Mouse (Mus musculus): ENCODE results near the gene 4930518I15Rik. TPM values are rescaled to one million over a fixed set of nuclear protein-coding genes. Genes with fewer than 3 reads are reported as not detected.

4930518I15Rik gene
- total and polyA plus RNA-seq, 3 experiments: 0.23 to 0.60 TPM; not detected in 1

DNA sequence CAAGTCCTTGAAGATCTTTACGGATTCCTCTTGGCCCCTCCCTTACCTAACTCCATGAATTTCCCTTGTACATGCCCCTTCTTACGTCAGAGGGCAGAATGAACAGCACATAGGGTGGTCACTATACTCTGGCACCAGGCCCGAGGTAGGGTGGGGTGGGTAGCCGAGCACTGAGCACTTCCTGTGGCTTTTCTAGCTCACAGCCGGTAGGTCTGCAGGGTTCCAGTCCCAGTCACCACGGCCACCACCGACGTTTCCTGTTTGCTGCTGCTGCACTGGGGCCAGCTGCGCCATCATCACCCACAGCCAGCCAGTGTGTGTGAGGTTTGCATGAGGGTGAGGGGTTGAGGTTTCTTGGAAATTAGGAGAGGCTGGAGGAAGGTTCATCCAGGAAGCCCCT is 20.0 kb upstream of the 4930518I15Rik start:
- no peak for DNase-seq (ENCODE audit: low read depth, low spot score)
- peaks cover under 1 to 7% of the 10 kb centered on the region in 2 experiments; a peak in 3 of 4 replicates for H3K4me1 ChIP-seq (ENCODE audit: control insufficient read depth in 1 of 2, insufficient read depth in 2 of 2, low read length in 2 of 2)
- H3K27me3 ChIP-seq (ENCODE audit: control insufficient read depth in 1 of 2, insufficient read depth in 2 of 2, low read length in 2 of 2): no peaks in the 10 kb centered on the region
- H3K9ac ChIP-seq (ENCODE audit: control insufficient read depth, low read depth, low read length, poor library complexity, severe bottlenecking): no peak overlapping the region
- no peak overlapping the region for H3K27ac ChIP-seq (ENCODE audit: control insufficient read depth, low read depth, low read length)
- 0 out of 4 replicates have a peak, but pooled peaks cover 0 to 2% of the 10 kb centered on the region in 2 experiments for H3K36me3 ChIP-seq (ENCODE audit: control insufficient read depth in 1 of 2, insufficient read depth in 2 of 2, low read length in 2 of 2)
- H3K79me2 ChIP-seq (ENCODE audit: control insufficient read depth, insufficient read depth, low read length, poor library complexity): no peaks in the 10 kb centered on the region
- H3K9me3 ChIP-seq (replicated peaks; ENCODE audit: insufficient read depth, low read length): no peaks in the 10 kb centered on the region
- H3K4me3 ChIP-seq (ENCODE audit: control insufficient read depth in 1 of 2, insufficient read depth in 1 of 2, low read depth in 2 of 2, low read length in 2 of 2): no peak overlapping the region
- TF ChIP-seq POLR2AphosphoS2 (IDR thresholded peaks at IDR 0.05; ENCODE audit: low read length) (no peak), BHLHE40 (IDR thresholded peaks at IDR 0.05; ENCODE audit: borderline replicate concordance, low read depth, low read length) (no peak), ZKSCAN1 (IDR thresholded peaks at IDR 0.05; ENCODE audit: low read depth, low read length) (no peak), ZC3H11A (IDR thresholded peaks at IDR 0.05; ENCODE audit: low read depth, low read length) (no peak), CHD1 (IDR thresholded peaks at IDR 0.05; ENCODE audit: low read depth, low read length) (no peak), MYC (IDR thresholded peaks at IDR 0.05; ENCODE audit: low read depth, low read length) (no peak), UBTF (IDR thresholded peaks at IDR 0.05; ENCODE audit: borderline replicate concordance, insufficient read depth, low read depth, low read length) (no peak), POLR2AphosphoS5 (IDR thresholded peaks at IDR 0.05; ENCODE audit: borderline replicate concordance, low read depth, low read length) (no peak), RCOR1 (IDR thresholded peaks at IDR 0.05; ENCODE audit: low read depth, low read length) (no peak), NELFE (IDR thresholded peaks at IDR 0.05; ENCODE audit: low read depth, low read length) (no peak), USF2 (IDR thresholded peaks at IDR 0.05; ENCODE audit: borderline replicate concordance in 1 of 2, insufficient read depth in 1 of 2, low read depth in 1 of 2, low read length in 2 of 2) (no peak), MAFK (IDR thresholded peaks at IDR 0.05; ENCODE audit: borderline replicate concordance, low read depth, low read length) (no peak)

DNA sequence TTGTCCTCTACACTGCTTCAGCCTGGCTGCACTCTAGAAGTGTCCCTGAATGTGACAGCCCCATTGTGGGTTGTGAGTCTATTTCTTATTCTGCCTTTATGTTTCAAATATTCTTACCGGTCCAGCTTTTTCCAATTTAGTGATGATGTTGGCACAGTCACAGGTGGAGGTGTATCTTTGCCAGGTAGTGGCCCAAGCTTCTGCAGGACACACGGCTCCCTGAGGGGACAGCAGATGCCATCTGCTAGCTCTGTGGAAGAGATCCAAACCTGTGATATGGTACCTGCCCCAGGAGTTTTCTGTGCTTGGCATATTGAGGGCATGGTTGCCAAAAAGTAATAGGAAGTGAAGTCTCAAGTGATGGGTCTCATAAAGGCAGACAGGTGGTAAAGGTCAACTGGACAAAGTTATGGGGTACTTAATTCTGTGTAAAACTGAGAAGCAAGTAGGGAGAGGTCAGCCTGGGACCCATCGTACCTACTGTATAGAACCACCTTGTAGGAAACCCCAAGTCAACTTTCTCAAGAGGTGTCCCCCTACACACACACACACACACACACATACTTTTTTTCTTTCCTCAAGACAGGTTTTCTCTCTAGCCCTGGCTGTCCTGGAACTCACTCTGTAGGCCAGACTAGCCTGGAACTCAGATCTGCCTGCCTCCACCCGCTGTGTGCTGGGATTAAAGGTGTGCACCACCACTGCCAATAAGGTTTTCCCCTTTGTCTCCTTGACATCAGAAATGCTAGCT is 17.2 kb upstream of the 4930518I15Rik start:
- TF ChIP-seq ZC3H11A (IDR thresholded peaks at IDR 0.05; ENCODE audit: low read depth, low read length): no peak
- TF ChIP-seq E2F4 (IDR thresholded peaks at IDR 0.05; ENCODE audit: borderline replicate concordance, low read depth, low read length): no peak
- no peak for TF ChIP-seq RCOR1 (IDR thresholded peaks at IDR 0.05; ENCODE audit: low read depth, low read length)
- TF ChIP-seq SIN3A (IDR thresholded peaks at IDR 0.05; ENCODE audit: low read length): no peak
- TF ChIP-seq JUND (IDR thresholded peaks at IDR 0.05; ENCODE audit: low read depth, low read length): no peak
- no peak for TF ChIP-seq CHD1 (IDR thresholded peaks at IDR 0.05; ENCODE audit: low read depth, low read length)
- TF ChIP-seq MYB (IDR thresholded peaks at IDR 0.05; ENCODE audit: low read depth, low read length): no peak
- TF ChIP-seq CHD2 (IDR thresholded peaks at IDR 0.05; ENCODE audit: low read length): no peak
- TF ChIP-seq ZMIZ1 (IDR thresholded peaks at IDR 0.05; ENCODE audit: low read depth, low read length): no peak
- TF ChIP-seq MAFK (IDR thresholded peaks at IDR 0.05; ENCODE audit: borderline replicate concordance, low read depth, low read length): no peak
- TF ChIP-seq SMC3 (IDR thresholded peaks at IDR 0.05; ENCODE audit: low read depth, low read length): no peak
- Histone ChIP-seq H3K9ac (ENCODE audit: control insufficient read depth, low read depth, low read length, poor library complexity, severe bottlenecking) (no peak overlapping the region), H3K27me3 (ENCODE audit: control insufficient read depth in 1 of 2, insufficient read depth in 2 of 2, low read length in 2 of 2) (no peaks in the 10 kb centered on the region), H3K4me3 (ENCODE audit: control insufficient read depth in 1 of 2, insufficient read depth in 1 of 2, low read depth in 2 of 2, low read length in 2 of 2) (no peak overlapping the region), H3K36me3 (ENCODE audit: control insufficient read depth in 1 of 2, insufficient read depth in 2 of 2, low read length in 2 of 2) (peaks cover 9 to 11% of the 10 kb centered on the region in 2 experiments; a peak in 3 of 4 replicates), H3K9me3 (replicated peaks; ENCODE audit: insufficient read depth, low read length) (no peaks in the 10 kb centered on the region), H3K4me1 (ENCODE audit: control insufficient read depth in 1 of 2, insufficient read depth in 2 of 2, low read length in 2 of 2) (peaks cover 4 to 10% of the 10 kb centered on the region in 2 experiments; a peak in 3 of 4 replicates), H3K27ac (ENCODE audit: control insufficient read depth, low read depth, low read length) (no peak overlapping the region), H3K79me2 (ENCODE audit: control insufficient read depth, insufficient read depth, low read length, poor library complexity) (no peaks in the 10 kb centered on the region; the same call in 1 of the 2 replicates)
- no peak for DNase-seq (ENCODE audit: low read depth, low spot score)

Measured in MEL (cell line).